Mouse (Mus musculus): ENCODE measurements around the gene Adra2c.
A peak's percentile ranks its signal among the peaks of the same experiment; 100 is the strongest.

The Adra2c gene

GRCm38 (mm10) chr5:35278019-35278418 is at the start of gene Adra2c:
Adra2c (plus strand) TSS chr5:35278319.
- no peak for DNase-seq

GRCm38 (mm10) chr5:35233142-35233541 is 45.0 kb upstream of the Adra2c start:
- DNase-seq = no peak

GRCm38 (mm10) chr5:35237757-35238156 is 40.4 kb upstream of the Adra2c start:
- no peak for DNase-seq

- no peak for DNase-seq
Observed at GRCm38 (mm10) chr5:35238627-35239026, 39.5 kb upstream of the Adra2c start.

GRCm38 (mm10) chr5:35241556-35241955 is 36.6 kb upstream of the Adra2c start:
- no peak for DNase-seq

GRCm38 (mm10) chr5:35244204-35244603 is 33.9 kb upstream of the Adra2c start:
- no peak for DNase-seq

GRCm38 (mm10) chr5:35245555-35246273 is 32.4 kb upstream of the Adra2c start:
- DNase-seq = peak; percentile 30

- no peak for DNase-seq
Observed at GRCm38 (mm10) chr5:35254964-35255716, 23.0 kb upstream of the Adra2c start.

- no peak for DNase-seq
Observed at GRCm38 (mm10) chr5:35263716-35264115, 14.4 kb upstream of the Adra2c start.

GRCm38 (mm10) chr5:35267486-35267885 is 10.6 kb upstream of the Adra2c start:
- peak; percentile 55 for DNase-seq

GRCm38 (mm10) chr5:35275356-35275755 is 2.8 kb upstream of the Adra2c start:
- no peak for DNase-seq

- DNase-seq = peak; percentile 41
Observed at GRCm38 (mm10) chr5:35278741-35279695, 899 bp downstream of the Adra2c start.

GRCm38 (mm10) chr5:35279696-35280001 is 1.5 kb downstream of the Adra2c start:
- DNase-seq = no peak

GRCm38 (mm10) chr5:35280002-35280782 is 2.1 kb downstream of the Adra2c start:
- peak; percentile 60 for DNase-seq

GRCm38 (mm10) chr5:35280783-35281165 is 2.7 kb downstream of the Adra2c start:
- no peak for DNase-seq

- no peak for DNase-seq
Observed at GRCm38 (mm10) chr5:35285281-35285680, 7.2 kb downstream of the Adra2c start.

GRCm38 (mm10) chr5:35286190-35286589 is 8.1 kb downstream of the Adra2c start:
- peak; percentile 56 for DNase-seq

- no peak for DNase-seq
Observed at GRCm38 (mm10) chr5:35299621-35300020, 21.5 kb downstream of the Adra2c start.

GRCm38 (mm10) chr5:35304191-35304590 is 26.1 kb downstream of the Adra2c start:
- DNase-seq = no peak

- DNase-seq = no peak
Observed at GRCm38 (mm10) chr5:35305332-35305731, 27.2 kb downstream of the Adra2c start.

GRCm38 (mm10) chr5:35306692-35307091 is 28.6 kb downstream of the Adra2c start:
- DNase-seq = no peak

- DNase-seq = no peak
Observed at GRCm38 (mm10) chr5:35309853-35310252, 31.7 kb downstream of the Adra2c start.

Measured in layer of hippocampus, adult 9-11 months (tissue).